Mouse (Mus musculus) heart, adult 2 months (tissue): Measurements from ENCODE around the gene Rpl15. TPM values are rescaled to one million over a fixed set of nuclear protein-coding genes. Genes with fewer than 3 reads are reported as not detected.
"Not testable (repeated sequence)": the region's sequence is repeated elsewhere in the genome, so short reads cannot be mapped to it uniquely, and the experiment has no call there.

Experiments used
- DNase-seq, 2 experiments: peaks; one replicate each; pipeline ENCODE4 v3.0.0; 2021
- H3K27ac ChIP-seq: fragments of 200-600 bp; 2 replicates; pipeline ENCODE4 v1.8.1; 2022
- H3K27me3 ChIP-seq: fragments of 200-500 bp; 2 replicates; pipeline ENCODE4 v1.6.1; 2012; ENCODE audit warnings: mild to moderate bottlenecking, low read length, inconsistent platforms, mixed read lengths; ENCODE audit not compliant: control insufficient read depth, insufficient read depth
- H3K36me3 ChIP-seq: fragments of 200-500 bp; 2 replicates; pipeline ENCODE4 v1.6.1; 2012; ENCODE audit warnings: low read length, inconsistent platforms; ENCODE audit not compliant: control insufficient read depth, insufficient read depth
- H3K4me1 ChIP-seq: fragments of 200-500 bp; 2 replicates; pipeline ENCODE4 v1.6.1; 2011; ENCODE audit warnings: low read length; ENCODE audit not compliant: control insufficient read depth, insufficient read depth
- H3K4me3 ChIP-seq: fragments of 200-600 bp; 2 replicates; pipeline ENCODE4 v1.8.1; 2022
- H3K79me2 ChIP-seq: fragments of 200-500 bp; replicated peaks from 2 replicates; pipeline ENCODE4 v1.6.1; 2012; ENCODE audit warnings: mild to moderate bottlenecking, inconsistent platforms, low read length, moderate library complexity, mixed read lengths; ENCODE audit not compliant: control insufficient read depth, insufficient read depth
- H3K9ac ChIP-seq: fragments of 200-500 bp; 2 replicates; pipeline ENCODE4 v1.6.1; 2012; ENCODE audit warnings: low read depth, mild to moderate bottlenecking, control low read depth, inconsistent platforms, low read length, mixed read lengths
- CTCF ChIP-seq: fragments of 200-600 bp; IDR thresholded peaks from 2 replicates; pipeline ENCODE4 v1.8.1; 2022; ENCODE audit warnings: antibody characterized with exemption, mild to moderate bottlenecking, moderate library complexity
- EP300 ChIP-seq: fragments of 200-500 bp; IDR thresholded peaks from 2 replicates; pipeline ENCODE4 v1.6.1; 2011; ENCODE audit warnings: low read depth, low read length, control low read depth; ENCODE audit not compliant: insufficient read depth
- POLR2A ChIP-seq: fragments of 200-500 bp; IDR thresholded peaks from 2 replicates; pipeline ENCODE4 v1.6.1; 2011; ENCODE audit warnings: mild to moderate bottlenecking, low read depth, low read length, control low read depth; ENCODE audit not compliant: insufficient read depth
- WGBS: fragments of 180-500 bp; shearing (Covaris S2); methylation state at CpG from one replicate; pipeline ENCODE4 v1.1.7; 2018; 5-methylcytosine and 5-hydroxymethylcytosine counted together
- intact Hi-C: fragments of 180-260 bp; cut with DNase I; formaldehyde crosslinking; loops from one replicate; pipeline ENCODE4 v1.15.1; 2025
- polyA plus RNA-seq: library from polyadenylated mRNA; depleted of rRNA; stranded (reverse); fragments of >200 nt; gene quantifications from 2 replicates; pipeline ENCODE4 v1.2.3, GENCODE M21; 2012
- total RNA-seq, 2 experiments: library from RNA; stranded (reverse); gene quantifications; 2 replicates each; pipeline ENCODE4 v1.2.3; 2021

The Rpl15 gene
- total and polyA plus RNA-seq, 3 experiments: 160 to 586 (median 499) TPM

DNA sequence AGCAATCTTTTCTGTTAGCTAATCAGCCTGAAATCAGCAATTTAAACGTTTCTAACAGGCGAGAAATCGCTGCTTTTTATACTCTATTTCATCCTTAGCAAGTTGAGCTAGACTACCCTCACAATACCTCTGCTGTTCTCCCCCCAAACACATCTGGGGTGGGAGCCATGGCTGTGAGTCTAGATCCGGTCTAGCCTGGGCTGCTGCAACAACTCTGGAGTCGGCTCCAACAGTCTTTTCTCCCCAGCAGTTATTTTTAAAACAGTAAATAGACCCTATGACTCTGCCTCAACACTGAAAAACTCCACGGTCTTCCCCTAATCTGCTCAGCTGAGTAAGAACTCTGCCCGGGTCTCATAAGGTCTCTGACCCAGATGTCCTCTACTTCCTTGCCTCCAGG is 31.1 kb downstream of the Rpl15 start:
- no peak for TF ChIP-seq POLR2A
- no peak for TF ChIP-seq EP300
- TF ChIP-seq CTCF: no peak
- WGBS: 52% methylated on average over 7 of the region's 7 CpGs
- Histone ChIP-seq H3K4me1 (no peaks in the 10 kb centered on the region), H3K27ac (no peak overlapping the region), H3K4me3 (no peak overlapping the region), H3K9ac (no peak overlapping the region), H3K36me3 (peaks cover 7% of the 10 kb centered on the region), H3K27me3 (no peaks in the 10 kb centered on the region), H3K79me2 (no peaks in the 10 kb centered on the region; the same call in 1 of the 2 replicates)
- no peak for DNase-seq
- intact Hi-C loops: loop anchor here (5.0 kb wide), 1 partner anchor 92 kb away; the partner anchor contains the start of gene Ube2e1

DNA sequence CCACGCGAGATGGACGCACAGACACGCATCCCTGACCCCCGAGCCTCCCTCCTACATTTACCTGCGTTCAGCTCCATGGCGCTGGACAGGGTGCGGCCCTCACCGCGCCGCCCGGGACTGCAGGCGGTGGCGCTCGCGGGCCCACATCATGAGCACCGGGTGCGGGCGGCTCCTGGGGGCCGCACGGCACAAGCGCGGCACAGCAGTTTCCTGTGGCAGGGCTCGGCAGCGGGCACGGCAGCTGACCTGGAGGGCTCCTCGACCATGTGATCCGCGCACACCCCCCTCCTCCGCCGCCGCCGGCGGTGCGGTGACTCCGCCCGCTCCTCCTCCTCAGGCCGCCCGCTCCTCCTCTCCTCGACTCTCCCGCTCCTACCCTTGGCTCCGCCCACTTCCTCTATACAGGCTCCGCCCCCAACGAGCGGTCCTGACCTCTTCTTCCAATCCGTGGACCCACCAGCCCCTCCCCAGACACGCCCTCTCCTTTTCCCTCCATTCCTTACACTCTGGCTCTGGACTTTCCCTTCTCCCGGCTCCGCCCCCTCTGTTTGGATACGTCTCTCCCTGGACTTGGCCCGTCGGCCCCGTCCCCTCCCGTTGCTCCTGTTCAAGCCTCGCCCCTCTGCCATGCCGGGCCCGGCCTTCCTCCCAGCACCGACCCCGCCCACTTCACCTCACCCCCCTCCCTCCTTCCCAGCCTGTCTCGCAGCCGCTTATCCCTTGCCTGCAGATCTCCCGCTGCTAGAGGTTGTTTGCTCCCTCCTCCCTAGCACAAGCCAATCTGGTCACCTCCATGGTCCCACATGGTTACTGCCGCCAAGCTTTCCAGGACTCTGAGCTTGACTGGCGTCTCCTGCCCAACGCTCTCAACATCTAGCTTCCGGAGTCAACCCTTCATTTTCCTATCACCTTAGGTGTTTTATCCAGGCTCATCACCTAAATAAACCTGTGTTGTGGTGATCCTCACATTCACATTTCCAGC is 32.1 kb downstream of the Rpl15 start, which contains the start of gene Nr1d2:
Gene Nr1d2, minus strand, starts transcription at position 378 of the 982 bp plus-strand sequence.
- DNase-seq: peak; percentile 97 to 100
- Histone ChIP-seq H3K4me1 (peaks cover 7% of the 10 kb centered on the region), H3K9ac (peak within 1 kb of the TSS; percentile 97), H3K79me2 (no peaks in the 10 kb centered on the region; the same call in 1 of the 2 replicates), H3K27me3 (no peaks in the 10 kb centered on the region), H3K36me3 (peaks cover 16% of the 10 kb centered on the region), H3K4me3 (peak within 1 kb of the TSS; percentile 66), H3K27ac (peak within 1 kb of the TSS; percentile 99)
- 2% methylated on average over 62 of the region's 66 CpGs for WGBS
- peak; percentile 18; the same call in 1 of the 2 replicates for TF ChIP-seq EP300
- peak; percentile 84 for TF ChIP-seq POLR2A
- TF ChIP-seq CTCF: peak; percentile 43
- intact Hi-C loops: loop anchor here (1.0 kb wide), 1 partner anchor 32 kb away; the partner anchor contains the start of genes Nkiras1 and Rpl15

DNA sequence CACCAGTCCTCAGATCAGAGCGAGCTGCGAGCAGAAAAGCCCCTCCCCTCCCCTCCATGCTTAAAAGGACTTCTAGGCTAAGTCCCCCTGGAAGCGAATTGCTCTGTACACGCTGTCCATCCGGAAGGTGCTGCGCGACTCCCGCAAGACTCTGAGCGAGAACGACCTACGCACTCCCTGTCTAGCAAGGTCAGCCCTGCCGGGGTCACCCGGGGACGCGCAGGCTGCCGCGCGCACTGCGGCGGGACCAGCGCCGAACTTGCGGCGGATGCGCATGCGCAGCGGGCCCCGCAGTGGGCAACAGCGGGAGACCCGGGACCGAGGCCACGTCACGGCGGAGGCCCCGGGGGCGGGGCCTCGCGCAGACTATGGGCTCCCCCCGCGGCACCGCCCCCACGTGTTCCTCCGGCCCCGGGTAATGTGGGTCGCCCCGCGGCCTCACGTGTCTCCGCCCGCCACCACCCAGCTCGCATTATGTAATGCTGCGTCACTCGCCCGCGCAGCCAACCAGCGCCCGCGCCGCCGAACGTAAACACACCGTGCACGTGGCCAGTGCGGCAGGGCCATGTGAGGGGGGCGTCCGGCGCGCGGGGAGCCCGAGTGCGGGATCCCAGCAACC is 33.0 kb downstream of the Rpl15 start:
- TF ChIP-seq CTCF (no peak), POLR2A (peak; percentile 75), EP300 (peak; percentile 78)
- Histone ChIP-seq H3K27ac (peak overlapping the region; percentile 99), H3K36me3 (peaks cover 24% of the 10 kb centered on the region), H3K4me3 (peak overlapping the region; percentile 66), H3K27me3 (no peaks in the 10 kb centered on the region), H3K9ac (peak overlapping the region; percentile 97), H3K4me1 (peaks cover 9% of the 10 kb centered on the region), H3K79me2 (peaks cover 2% of the 10 kb centered on the region; the same call in 1 of the 2 replicates)
- intact Hi-C loops: loop anchor here (1.0 kb wide), 1 partner anchor 33 kb away; the partner anchor contains the start of genes Nkiras1 and Rpl15
- WGBS: 1% methylated on average over 71 of the region's 71 CpGs
- peak; percentile 98 to 100 for DNase-seq

DNA sequence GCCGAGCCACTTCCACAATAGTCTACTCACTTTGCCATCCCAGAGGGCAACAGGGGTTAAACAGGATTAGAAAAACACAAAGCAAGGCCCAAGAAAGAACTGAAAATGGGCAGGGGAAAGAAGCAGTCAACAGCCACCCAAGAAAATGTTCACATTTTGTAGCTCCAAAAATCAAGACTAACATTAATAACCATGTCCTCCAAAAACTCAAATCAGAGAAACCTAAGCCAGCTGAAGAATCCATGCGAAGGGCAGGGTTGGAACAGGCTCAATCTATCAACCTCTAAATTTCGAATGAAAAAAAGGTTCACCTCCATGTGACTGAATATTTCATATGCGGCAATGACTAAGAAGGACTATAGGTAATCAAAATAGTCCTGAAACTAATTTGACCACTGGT is 33.8 kb downstream of the Rpl15 start:
- peaks cover 14% of the 10 kb centered on the region for H3K4me1 ChIP-seq
- no peak for DNase-seq
- WGBS: 46% methylated on average over 4 of the region's 4 CpGs
- H3K79me2 ChIP-seq: peaks cover 4% of the 10 kb centered on the region
- H3K27ac ChIP-seq: peak overlapping the region; percentile 99
- peak overlapping the region; percentile 29; the same call in 1 of the 2 replicates for H3K9ac ChIP-seq
- peaks cover 33% of the 10 kb centered on the region for H3K36me3 ChIP-seq
- intact Hi-C loops: no loop called here
- TF ChIP-seq CTCF (no peak), EP300 (no peak), POLR2A (no peak)
- peak overlapping the region; percentile 66 for H3K4me3 ChIP-seq
- no peaks in the 10 kb centered on the region for H3K27me3 ChIP-seq

DNA sequence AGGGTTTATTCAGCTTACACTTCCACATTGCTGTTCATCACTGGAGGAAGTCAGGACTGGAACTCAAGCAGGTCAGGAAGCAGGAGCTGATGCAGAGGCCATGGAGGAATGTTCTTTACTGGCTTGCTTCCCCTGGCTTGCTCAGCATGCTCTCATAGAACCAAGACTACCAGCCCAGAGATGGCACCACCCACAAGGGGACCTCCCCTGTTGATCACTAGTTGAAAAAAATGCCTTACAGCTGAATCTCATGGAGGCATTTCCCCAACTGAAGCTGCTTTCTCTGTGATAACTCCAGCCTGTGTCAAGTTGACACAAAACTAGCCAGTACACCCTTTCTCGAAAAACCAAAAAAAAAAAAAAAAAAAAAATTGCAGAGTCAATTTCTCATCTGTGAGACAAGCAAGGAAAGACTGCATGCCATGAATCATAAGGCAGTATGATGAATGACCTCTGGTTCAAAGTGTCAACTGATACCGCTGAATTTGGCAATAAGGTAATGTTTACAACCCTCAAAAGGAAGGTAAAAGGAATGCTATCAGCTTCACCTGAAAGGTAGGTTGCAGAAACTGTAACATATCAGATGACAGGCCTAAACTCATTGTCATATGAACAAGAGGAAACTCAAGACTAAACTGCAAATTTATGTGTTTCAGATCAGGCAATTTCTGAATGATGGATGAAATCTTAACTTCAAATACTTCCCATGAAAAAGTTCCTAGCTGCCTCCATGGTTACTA is 34.5 kb downstream of the Rpl15 start:
- Histone ChIP-seq H3K4me1 (peaks cover 16% of the 10 kb centered on the region), H3K27ac (peak overlapping the region; percentile 99), H3K36me3 (peaks cover 35% of the 10 kb centered on the region)
- H3K27me3 ChIP-seq, H3K79me2 ChIP-seq, H3K4me3 ChIP-seq, DNase-seq, intact Hi-C loops, H3K9ac ChIP-seq: not testable (repeated sequence)
- 62% methylated on average over 2 of the region's 2 CpGs for WGBS
